Mouse (Mus musculus) left cerebral cortex, adult 11 months (tissue): Measurements from ENCODE around the gene Il1r1.

Experiments used
- DNase-seq: peaks from one replicate; pipeline ENCODE4 v3.0.0; 2022; ENCODE audit warnings: low spot score

Gene Il1r1

GRCm38 (mm10) chr1:40224539-40225284 lies at the start of gene Il1r1:
Il1r1 (plus strand) TSS chr1:40225080.
- no peak for DNase-seq

DNA sequence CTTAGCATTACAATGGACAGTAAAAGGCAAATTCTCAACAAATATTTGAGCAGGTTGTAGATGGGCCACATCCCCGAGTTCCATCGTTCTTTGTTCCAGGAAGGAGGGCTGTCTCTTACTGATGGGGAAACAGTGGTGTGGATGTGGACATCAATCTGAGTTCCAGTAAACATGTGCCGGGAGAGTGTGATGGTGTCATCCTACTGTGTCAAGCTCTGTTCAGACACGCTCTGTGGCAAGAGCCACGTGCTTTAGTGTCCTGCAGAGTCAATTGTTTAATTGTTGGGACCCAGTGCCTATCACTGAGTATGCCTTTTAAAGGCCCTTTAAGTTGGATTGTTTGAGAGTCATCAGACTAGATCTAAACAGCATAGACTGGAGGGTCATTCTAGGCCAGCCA lies 49.8 kb upstream of the Il1r1 start:
- no peak for DNase-seq

DNA sequence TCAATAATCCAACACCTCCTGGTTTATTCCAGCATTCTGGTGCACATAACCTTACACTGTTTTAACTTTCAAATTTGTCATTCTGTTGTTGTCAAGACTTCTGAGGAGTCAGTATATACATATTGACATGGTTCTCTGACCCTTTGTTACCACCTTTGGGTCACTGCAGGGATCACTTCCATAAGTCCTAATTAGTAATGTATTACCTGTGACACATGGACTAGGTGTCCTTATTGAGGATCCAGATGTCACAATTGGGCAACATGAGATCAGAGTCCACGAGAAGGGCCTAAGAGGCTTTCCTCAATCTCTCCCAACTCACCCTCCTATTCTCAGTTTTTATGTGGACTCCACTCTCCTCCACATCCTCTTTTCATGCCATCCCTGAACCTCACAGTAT lies 49.1 kb upstream of the Il1r1 start:
- DNase-seq, result no peak

GRCm38 (mm10) chr1:40179031-40179430 lies 45.8 kb upstream of the Il1r1 start:
- no peak for DNase-seq

- DNase-seq, result no peak
Measured at GRCm38 (mm10) chr1:40179493-40179892, 45.4 kb upstream of the Il1r1 start.

- no peak for DNase-seq
Measured at GRCm38 (mm10) chr1:40180861-40181260, 44.0 kb upstream of the Il1r1 start.

DNA sequence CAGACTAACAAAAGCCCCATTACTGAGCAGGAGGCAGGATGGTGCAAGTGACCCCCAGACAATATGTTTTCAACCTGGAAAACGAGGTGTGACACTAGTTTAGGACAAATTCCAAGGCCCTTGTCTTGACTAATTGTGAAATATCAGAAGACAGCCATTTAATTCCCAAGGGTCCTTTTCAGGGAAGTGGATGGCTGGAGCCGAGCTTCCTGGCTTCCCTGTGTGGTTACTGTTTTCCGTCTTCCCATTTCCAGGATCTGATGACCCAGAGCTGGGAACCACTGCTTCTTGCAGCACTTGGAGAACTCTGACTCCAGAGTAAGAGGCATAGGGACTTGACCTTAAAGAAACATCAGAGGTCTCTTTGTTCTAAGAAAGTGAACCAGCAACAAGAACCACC lies 43.2 kb upstream of the Il1r1 start:
- DNase-seq, result no peak

- DNase-seq, result no peak
Measured at GRCm38 (mm10) chr1:40183410-40183809, 41.5 kb upstream of the Il1r1 start.

GRCm38 (mm10) chr1:40187961-40188360 lies 36.9 kb upstream of the Il1r1 start:
- no peak for DNase-seq

DNA sequence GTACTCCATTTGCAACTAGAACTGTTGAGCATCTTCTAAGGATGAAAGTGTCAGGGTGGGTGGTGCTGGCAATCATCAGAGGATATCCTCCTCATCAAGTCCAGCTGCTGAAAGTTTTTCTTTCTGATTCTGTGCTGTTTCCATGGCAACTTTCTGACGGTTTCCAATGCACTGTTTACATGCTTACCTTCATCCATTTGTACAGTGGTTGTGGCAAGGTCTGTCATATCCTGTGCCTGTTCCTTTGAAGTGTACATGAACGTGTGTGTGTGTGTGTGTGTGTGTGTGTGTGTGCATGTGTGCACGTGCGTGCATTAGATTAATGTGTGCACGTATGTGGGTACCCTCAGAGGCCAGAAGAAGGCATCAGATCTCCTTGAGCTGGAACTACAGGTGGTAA lies 34.9 kb upstream of the Il1r1 start:
- DNase-seq, result no peak

- DNase-seq, result no peak
Measured at GRCm38 (mm10) chr1:40190837-40191236, 34.0 kb upstream of the Il1r1 start.

GRCm38 (mm10) chr1:40194279-40194678 lies 30.6 kb upstream of the Il1r1 start:
- DNase-seq, result no peak

- DNase-seq, result no peak
Measured at GRCm38 (mm10) chr1:40213337-40214159, 11.3 kb upstream of the Il1r1 start.

GRCm38 (mm10) chr1:40217521-40217920 lies 7.4 kb upstream of the Il1r1 start:
- DNase-seq, result no peak

GRCm38 (mm10) chr1:40218603-40219002 lies 6.3 kb upstream of the Il1r1 start:
- no peak for DNase-seq

DNA sequence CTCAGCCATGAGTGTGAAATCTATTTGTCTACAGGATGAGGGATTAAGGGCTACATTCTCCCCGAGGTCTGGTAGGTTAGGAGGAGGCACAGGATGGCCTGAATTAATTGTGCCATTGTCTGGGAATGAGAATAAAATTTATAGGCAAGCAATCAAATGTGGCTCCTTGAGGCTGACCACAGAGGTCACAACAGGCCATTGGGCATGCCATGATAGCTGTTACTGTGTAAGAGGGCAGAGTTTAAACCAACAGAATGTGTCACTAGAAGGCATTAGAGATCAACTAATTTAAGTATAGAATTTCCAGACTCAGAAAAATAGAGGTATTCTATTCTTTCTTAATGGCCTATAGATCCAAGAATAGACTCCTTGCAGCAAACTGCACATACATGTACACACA lies 4.3 kb upstream of the Il1r1 start:
- no peak for DNase-seq

DNA sequence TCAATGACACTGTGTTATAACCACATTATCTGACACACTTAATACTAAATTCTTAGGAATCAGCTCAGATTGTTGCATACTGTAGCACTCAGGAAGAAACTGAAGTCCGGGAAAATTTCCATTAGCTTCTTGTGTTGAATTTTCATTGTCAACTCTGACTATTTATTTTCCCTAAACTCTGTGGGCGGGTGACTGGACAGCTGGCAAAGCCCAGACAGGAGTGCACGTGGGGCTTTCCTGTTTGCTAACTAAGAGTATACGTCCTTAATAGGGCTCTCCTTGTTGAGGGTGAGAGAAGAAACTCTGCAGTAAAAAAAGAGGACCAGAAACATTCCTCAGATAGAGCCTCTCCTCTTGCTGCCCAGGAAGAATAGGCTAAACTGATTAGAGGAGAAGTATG lies 3.0 kb upstream of the Il1r1 start:
- DNase-seq, result no peak

- no peak for DNase-seq
Measured at GRCm38 (mm10) chr1:40222680-40223079, 2.2 kb upstream of the Il1r1 start.

GRCm38 (mm10) chr1:40223591-40223990 lies 1.3 kb upstream of the Il1r1 start:
- DNase-seq, result no peak

GRCm38 (mm10) chr1:40225580-40225979 lies 700 bp downstream of the Il1r1 start:
- DNase-seq, result no peak

DNA sequence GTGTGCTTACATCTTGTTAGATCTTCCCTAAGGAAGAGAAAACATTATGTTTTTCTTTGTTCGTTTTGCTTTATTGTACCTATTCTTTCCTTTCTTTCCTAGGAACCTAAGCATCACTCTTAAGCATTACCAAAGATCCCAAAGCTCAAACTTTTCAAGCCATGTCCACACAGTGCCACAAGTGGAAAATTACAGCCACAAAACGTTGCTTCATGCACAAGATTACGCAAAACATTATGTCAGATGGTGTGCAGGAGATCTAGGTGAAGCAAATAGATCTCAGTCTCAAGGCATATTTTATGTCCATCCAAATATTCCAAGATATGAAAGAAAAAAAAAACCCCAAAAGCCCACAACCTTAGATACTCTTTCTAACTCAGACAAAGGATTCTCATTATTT lies 4.2 kb downstream of the Il1r1 start:
- no peak for DNase-seq

GRCm38 (mm10) chr1:40229771-40230280 lies 4.9 kb downstream of the Il1r1 start:
- DNase-seq, result no peak

GRCm38 (mm10) chr1:40230336-40230735 lies 5.5 kb downstream of the Il1r1 start:
- no peak for DNase-seq
